ENCODE assay signal across 15 mouse cellular contexts in the genomic region with DNA sequence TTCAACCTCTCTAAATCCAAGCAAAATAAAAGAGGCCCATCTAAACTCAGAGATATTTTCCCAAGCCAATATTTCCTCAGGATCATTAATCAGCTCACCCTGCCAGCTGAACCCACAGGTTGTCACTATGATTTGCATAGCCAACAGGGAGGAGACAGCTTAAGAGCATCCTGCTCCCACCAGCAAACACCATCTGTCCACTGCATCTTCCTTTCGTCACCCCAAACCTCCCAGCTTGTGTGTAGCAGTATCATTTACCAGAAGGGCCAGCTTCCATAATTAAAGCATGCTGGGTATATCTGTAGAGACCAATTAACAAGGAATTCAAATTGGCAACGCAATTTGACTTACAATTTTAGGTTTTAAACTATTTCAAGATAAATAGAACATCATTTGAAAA. TPM values are rescaled to one million over a fixed set of nuclear protein-coding genes. Genes with fewer than 3 reads are reported as not detected.
A peak's percentile ranks its signal among the peaks of the same experiment; 100 is the strongest.
DNase-seq lines count a peak whose midpoint lies in the region; ATAC-seq lines count a peak whose summit lies in the region.
"Had no signal": no experiment of that assay in that cellular context is flagged by ENCODE, and none has a peak within 500 bp of the region (broad histone marks: within the 10 kb centered on the region; RNA-seq: fewer than 3 reads in every experiment).

No protein-coding gene starts in this region.

- intact Hi-C loops in heart, postnatal 10 days (cut with DNase I), result loop anchor here (5.0 kb wide), 1 partner anchor 137 kb away; a partner anchor contains a TSS

- no peaks in the 10 kb centered on the region for H3K9me3 ChIP-seq in forebrain, embryonic 12.5 days
- H3K9me3 ChIP-seq in forebrain, embryonic 11.5 days (ENCODE audit: control insufficient read depth, low read length), result no peaks in the 10 kb centered on the region
- H3K9me3 ChIP-seq in midbrain, embryonic 13.5 days, result no peaks in the 10 kb centered on the region
- H3K9me3 ChIP-seq in midbrain, embryonic 16.5 days (replicated peaks; ENCODE audit: control insufficient read depth, low read length, poor library complexity, severe bottlenecking), result no peaks in the 10 kb centered on the region
- no peaks in the 10 kb centered on the region for H3K9me3 ChIP-seq in hindbrain, embryonic 14.5 days (ENCODE audit: control insufficient read depth, low read length)
- H3K9me3 ChIP-seq in neural tube, embryonic 14.5 days (ENCODE audit: control insufficient read depth, low read length), result no peaks in the 10 kb centered on the region
- H3K9me3 ChIP-seq: embryonic facial prominence, embryonic 12.5 days; limb, embryonic 15.5 days had no signal

- peak; percentile 64; the same call in 1 of the 2 replicates for ATAC-seq in forebrain, embryonic 12.5 days (ENCODE audit: low FRiP score)
- ATAC-seq in forebrain, embryonic 11.5 days (replicated peaks; ENCODE audit: low FRiP score), result no peak; the same call in 1 of the 2 replicates
- ATAC-seq in midbrain, embryonic 13.5 days, result peak; percentile 70
- no peak for ATAC-seq in midbrain, embryonic 16.5 days
- peak; percentile 71; the same call in 1 of the 2 replicates for ATAC-seq in hindbrain, embryonic 14.5 days (ENCODE audit: low FRiP score)
- ATAC-seq in neural tube, embryonic 14.5 days (ENCODE audit: low read depth), result peak; percentile 55; the same call in 1 of the 2 replicates

- H3K27ac ChIP-seq in forebrain, embryonic 12.5 days, result no peak overlapping the region
- no peak overlapping the region for H3K27ac ChIP-seq in forebrain, embryonic 11.5 days (ENCODE audit: low read depth, low read length)
- no peak overlapping the region for H3K27ac ChIP-seq in midbrain, embryonic 13.5 days
- H3K27ac ChIP-seq in midbrain, embryonic 16.5 days (ENCODE audit: low read length), result no peak overlapping the region
- H3K27ac ChIP-seq in hindbrain, embryonic 14.5 days, result no peak overlapping the region
- no peak overlapping the region for H3K27ac ChIP-seq in neural tube, embryonic 14.5 days (ENCODE audit: low read depth, low read length)
- H3K27ac ChIP-seq: embryonic facial prominence, embryonic 12.5 days; limb, embryonic 15.5 days had no signal

- H3K4me2 ChIP-seq in forebrain, embryonic 12.5 days, result no peak overlapping the region
- no peak overlapping the region for H3K4me2 ChIP-seq in forebrain, embryonic 11.5 days (ENCODE audit: low read depth, low read length, severe bottlenecking)
- H3K4me2 ChIP-seq in midbrain, embryonic 13.5 days (replicated peaks), result no peak overlapping the region
- H3K4me2 ChIP-seq in midbrain, embryonic 16.5 days (ENCODE audit: low read length), result no peak overlapping the region
- H3K4me2 ChIP-seq in hindbrain, embryonic 14.5 days (replicated peaks), result no peak overlapping the region
- no peak overlapping the region for H3K4me2 ChIP-seq in neural tube, embryonic 14.5 days (ENCODE audit: low read depth, low read length)
- H3K4me2 ChIP-seq: embryonic facial prominence, embryonic 12.5 days; limb, embryonic 15.5 days had no signal

- H3K36me3 ChIP-seq in forebrain, embryonic 12.5 days (replicated peaks), result peaks cover 30% of the 10 kb centered on the region
- H3K36me3 ChIP-seq in forebrain, embryonic 11.5 days (ENCODE audit: control insufficient read depth, insufficient read depth, low read length), result peaks cover 5% of the 10 kb centered on the region; the same call in 1 of the 2 replicates
- peaks cover 21% of the 10 kb centered on the region for H3K36me3 ChIP-seq in midbrain, embryonic 13.5 days
- H3K36me3 ChIP-seq in midbrain, embryonic 16.5 days (ENCODE audit: control insufficient read depth, insufficient read depth, low read length), result peaks cover 3% of the 10 kb centered on the region; the same call in 1 of the 2 replicates
- H3K36me3 ChIP-seq in hindbrain, embryonic 14.5 days (replicated peaks; ENCODE audit: control insufficient read depth, insufficient read depth), result peaks cover 28% of the 10 kb centered on the region; the same call in 1 of the 2 replicates
- peaks cover 6% of the 10 kb centered on the region for H3K36me3 ChIP-seq in neural tube, embryonic 14.5 days (ENCODE audit: control insufficient read depth, insufficient read depth, low read length)

- WGBS in forebrain, embryonic 12.5 days, result 84% methylated on average over 2 of the region's 2 CpGs
- 86% methylated on average over 2 of the region's 2 CpGs for WGBS in forebrain, embryonic 11.5 days
- WGBS in midbrain, embryonic 13.5 days, result 64% methylated on average over 2 of the region's 2 CpGs
- WGBS in midbrain, embryonic 16.5 days, result 54% methylated on average over 2 of the region's 2 CpGs
- WGBS in hindbrain, embryonic 14.5 days, result 55% methylated on average over 2 of the region's 2 CpGs
- 49% methylated on average over 2 of the region's 2 CpGs for WGBS in neural tube, embryonic 14.5 days

- no peaks in the 10 kb centered on the region for H3K4me1 ChIP-seq in forebrain, embryonic 12.5 days
- no peaks in the 10 kb centered on the region for H3K4me1 ChIP-seq in forebrain, embryonic 11.5 days (replicated peaks; ENCODE audit: control insufficient read depth, insufficient read depth, low read length)
- no peaks in the 10 kb centered on the region for H3K4me1 ChIP-seq in midbrain, embryonic 13.5 days (replicated peaks)
- no peaks in the 10 kb centered on the region for H3K4me1 ChIP-seq in midbrain, embryonic 16.5 days (ENCODE audit: control insufficient read depth, insufficient read depth, low read length)
- H3K4me1 ChIP-seq in hindbrain, embryonic 14.5 days (replicated peaks; ENCODE audit: control insufficient read depth, insufficient read depth, low read length), result no peaks in the 10 kb centered on the region
- no peaks in the 10 kb centered on the region for H3K4me1 ChIP-seq in neural tube, embryonic 14.5 days (ENCODE audit: control insufficient read depth, insufficient read depth, low read length)
- H3K4me1 ChIP-seq: embryonic facial prominence, embryonic 12.5 days; limb, embryonic 15.5 days had no signal

- no peak overlapping the region for H3K4me3 ChIP-seq in forebrain, embryonic 12.5 days (replicated peaks)
- no peak overlapping the region for H3K4me3 ChIP-seq in forebrain, embryonic 11.5 days (ENCODE audit: low read depth, low read length)
- H3K4me3 ChIP-seq in midbrain, embryonic 13.5 days (replicated peaks), result no peak overlapping the region
- no peak overlapping the region for H3K4me3 ChIP-seq in midbrain, embryonic 16.5 days (ENCODE audit: low read depth, low read length)
- H3K4me3 ChIP-seq in hindbrain, embryonic 14.5 days (replicated peaks; ENCODE audit: low read length), result no peak overlapping the region
- no peak overlapping the region for H3K4me3 ChIP-seq in neural tube, embryonic 14.5 days (ENCODE audit: low read depth, low read length)
- H3K4me3 ChIP-seq: embryonic facial prominence, embryonic 12.5 days; limb, embryonic 15.5 days; myocyte had no signal

- no peak overlapping the region for H3K9ac ChIP-seq in forebrain, embryonic 12.5 days
- no peak overlapping the region for H3K9ac ChIP-seq in forebrain, embryonic 11.5 days (ENCODE audit: low read length)
- H3K9ac ChIP-seq in midbrain, embryonic 13.5 days (replicated peaks), result no peak overlapping the region
- no peak overlapping the region for H3K9ac ChIP-seq in midbrain, embryonic 16.5 days (ENCODE audit: low read depth, low read length)
- no peak overlapping the region for H3K9ac ChIP-seq in hindbrain, embryonic 14.5 days
- H3K9ac ChIP-seq in neural tube, embryonic 14.5 days (replicated peaks; ENCODE audit: low read depth, low read length), result no peak overlapping the region
- H3K9ac ChIP-seq: embryonic facial prominence, embryonic 12.5 days; limb, embryonic 15.5 days had no signal

- DNase-seq in forebrain, embryonic 11.5 days (ENCODE audit: low spot score), result no peak
- no peak for DNase-seq in hindbrain, embryonic 14.5 days (ENCODE audit: low spot score)
- no peak for DNase-seq in frontal cortex, adult 2 months (ENCODE audit: extremely low spot score in 1 of 2, low spot score in 1 of 2)
- DNase-seq in heart, postnatal 10 days, result no peak
- DNase-seq: cerebellum, adult 9-11 months; kidney, postnatal 10 days; lung, adult 2 months; thymus, postnatal 25 days had no signal

- H3K27me3 ChIP-seq in forebrain, embryonic 12.5 days, result no peaks in the 10 kb centered on the region
- H3K27me3 ChIP-seq in forebrain, embryonic 11.5 days (ENCODE audit: control insufficient read depth, insufficient read depth, low read length), result no peaks in the 10 kb centered on the region
- no peaks in the 10 kb centered on the region for H3K27me3 ChIP-seq in midbrain, embryonic 13.5 days
- H3K27me3 ChIP-seq in midbrain, embryonic 16.5 days (ENCODE audit: control insufficient read depth, insufficient read depth, low read depth, low read length), result no peaks in the 10 kb centered on the region
- no peaks in the 10 kb centered on the region for H3K27me3 ChIP-seq in hindbrain, embryonic 14.5 days (ENCODE audit: control insufficient read depth, insufficient read depth, low read length)
- no peaks in the 10 kb centered on the region for H3K27me3 ChIP-seq in neural tube, embryonic 14.5 days (ENCODE audit: control insufficient read depth, insufficient read depth, low read length)
- H3K27me3 ChIP-seq: embryonic facial prominence, embryonic 12.5 days; limb, embryonic 15.5 days had no signal

RNA-seq across cellular contexts. Expression of a gene that starts 40.8 kb away (rescaled TPM):
- 24.3 and 27.8 TPM in 2 replicates for polyA plus RNA-seq in forebrain, embryonic 12.5 days (2016; fragmentation: Nextera tagmentation; extraction: Ambion mirVana)
- polyA plus RNA-seq in forebrain, embryonic 11.5 days (2014; fragmentation: Nextera tagmentation; extraction: Ambion mirVana), result 19.4 and 22.9 TPM in 2 replicates
- 33.0 and 33.9 TPM in 2 replicates for polyA plus RNA-seq in midbrain, embryonic 13.5 days (2015; fragmentation: Nextera tagmentation; extraction: Ambion mirVana)
- polyA plus RNA-seq in midbrain, embryonic 16.5 days (2015; fragmentation: Nextera tagmentation; extraction: Ambion mirVana), result 50.0 and 56.9 TPM in 2 replicates
- polyA plus RNA-seq in hindbrain, embryonic 14.5 days (2014; fragmentation: Nextera tagmentation; extraction: Ambion mirVana), result 76.1 and 78.5 TPM in 2 replicates
- 71.9 and 81.8 TPM in 2 replicates for polyA plus RNA-seq in neural tube, embryonic 14.5 days (2014; fragmentation: Nextera tagmentation; extraction: Ambion mirVana)
- polyA plus RNA-seq in frontal cortex, adult 2 months (2012; rRNA removed), result 67.2 and 71.6 TPM in 2 replicates
- total RNA-seq in heart, postnatal 10 days (2021), result 10 to 100 TPM; 63.7 TPM

Comparison
In these comparisons a context has a peak if more than half of its experiments do, and no peak if none do; other contexts are left out.
1. ATAC-seq: peak in forebrain, embryonic 12.5 days (single experiment), midbrain, embryonic 13.5 days (single experiment), hindbrain, embryonic 14.5 days (single experiment) and neural tube, embryonic 14.5 days (single experiment); none in forebrain, embryonic 11.5 days (single experiment) and midbrain, embryonic 16.5 days (single experiment).